Mouse (Mus musculus) CD4-positive, CD25-positive, alpha-beta regulatory T cell, adult 4 months (primary cell): ENCODE results near the gene Hoxa11. TPM values are rescaled to one million over a fixed set of nuclear protein-coding genes. Genes with fewer than 3 reads are reported as not detected.

ENCODE experiments used
- ATAC-seq: one replicate; pipeline ENCODE4 v1.8.0; 2017
- polyA plus RNA-seq, 2 experiments: library from polyadenylated mRNA; unstranded; fragments of 100-300 nt; shearing (Covaris generic); gene quantifications; one replicate each; pipeline ENCODE4 v1.2.1; 2017

Hoxa11 gene
- polyA plus RNA-seq, 2 experiments from 2014 or later, result not detected

GRCm38 (mm10) chr6:52220003-52220864 is 25.4 kb downstream of the Hoxa11 start:
- ATAC-seq, result no peak

- no peak for ATAC-seq
Measured at GRCm38 (mm10) chr6:52219234-52219942, 26.2 kb downstream of the Hoxa11 start.

DNA sequence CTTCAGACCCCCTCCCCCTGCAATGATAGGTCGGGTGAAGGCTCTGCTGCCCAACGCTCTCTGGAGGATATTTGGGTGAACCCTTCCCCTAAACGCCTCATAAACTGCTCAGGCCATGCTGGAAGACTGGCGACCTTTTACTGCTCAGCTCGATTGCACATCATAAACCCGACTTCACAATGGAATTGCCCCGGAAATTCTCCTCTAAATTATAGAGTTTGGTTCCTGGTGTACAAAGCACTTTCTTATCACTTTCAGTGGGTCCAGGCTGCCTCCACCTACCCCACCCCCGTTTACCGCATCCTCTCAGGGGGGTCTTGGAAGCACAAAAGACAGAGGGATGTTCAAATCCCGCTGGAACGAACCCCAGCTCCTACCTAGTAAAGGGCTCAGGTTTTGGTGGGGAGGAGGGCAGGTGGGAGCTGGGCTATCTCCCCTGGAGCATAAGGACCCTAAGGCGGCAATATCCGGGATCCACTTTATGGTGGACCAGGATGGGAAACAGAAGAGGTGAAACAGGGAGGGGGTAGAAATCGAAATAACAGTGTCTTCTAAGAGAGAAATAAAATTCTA is 26.9 kb downstream of the Hoxa11 start:
- ATAC-seq, result no peak

- ATAC-seq, result no peak
Measured at GRCm38 (mm10) chr6:52217895-52218642, 27.5 kb downstream of the Hoxa11 start.

GRCm38 (mm10) chr6:52217459-52217768 is 28.2 kb downstream of the Hoxa11 start:
- ATAC-seq, result peak; percentile 44

- ATAC-seq, result no peak
Measured at GRCm38 (mm10) chr6:52216691-52217458, 28.7 kb downstream of the Hoxa11 start.

DNA sequence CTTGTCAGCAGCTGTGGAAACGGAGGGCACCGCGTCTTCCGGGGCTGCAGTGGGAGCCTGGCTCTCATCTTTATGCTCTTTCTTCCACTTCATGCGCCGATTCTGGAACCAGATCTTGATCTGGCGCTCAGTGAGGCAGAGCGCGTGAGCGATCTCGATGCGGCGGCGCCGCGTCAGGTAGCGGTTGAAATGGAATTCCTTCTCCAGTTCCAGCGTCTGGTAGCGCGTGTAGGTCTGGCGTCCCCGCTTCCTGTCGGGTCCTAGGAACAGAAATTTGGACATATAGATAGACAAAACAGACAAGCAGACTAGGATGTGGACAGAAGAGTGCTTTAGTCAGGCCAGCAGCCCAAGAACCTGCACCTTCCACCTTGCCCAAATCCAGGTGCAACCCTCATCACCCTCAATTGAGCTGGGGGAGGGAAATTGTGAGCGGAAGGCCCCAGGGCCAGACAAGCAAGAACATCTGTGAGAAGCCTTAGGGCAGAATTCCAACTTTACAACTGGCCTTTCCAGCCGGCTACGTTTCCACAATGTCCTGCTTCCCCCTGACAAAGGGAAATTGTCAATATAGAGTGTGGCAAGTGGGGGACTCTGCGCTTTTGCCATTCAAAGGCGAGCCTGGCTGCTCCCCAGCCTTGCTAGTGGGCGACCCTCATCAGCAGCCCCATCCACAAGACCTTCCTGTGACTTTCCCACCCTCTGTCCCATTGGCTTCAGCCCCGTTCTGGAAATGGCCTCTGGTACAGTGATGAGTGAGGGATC is 29.7 kb downstream of the Hoxa11 start:
- ATAC-seq, result no peak

DNA sequence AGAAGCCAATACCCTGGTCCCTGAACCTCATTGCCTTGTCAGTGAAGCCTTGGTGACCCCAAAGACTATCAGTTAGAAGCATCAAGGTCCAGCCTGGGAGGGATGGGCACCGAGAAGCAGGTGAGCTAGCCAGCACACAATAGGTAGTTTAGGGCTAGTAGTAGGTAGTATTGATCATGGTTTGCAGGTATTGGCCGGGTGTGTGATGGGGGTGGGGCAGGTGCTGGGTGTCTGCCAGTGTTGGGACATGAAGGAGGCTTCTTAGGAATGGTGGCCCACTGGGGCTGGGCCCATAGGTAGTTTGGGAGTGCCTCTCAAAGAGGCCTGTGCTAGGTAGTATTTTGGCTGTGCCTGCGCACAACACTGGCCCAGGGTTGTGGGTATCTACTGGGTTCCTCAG is 30.5 kb downstream of the Hoxa11 start:
- no peak for ATAC-seq

DNA sequence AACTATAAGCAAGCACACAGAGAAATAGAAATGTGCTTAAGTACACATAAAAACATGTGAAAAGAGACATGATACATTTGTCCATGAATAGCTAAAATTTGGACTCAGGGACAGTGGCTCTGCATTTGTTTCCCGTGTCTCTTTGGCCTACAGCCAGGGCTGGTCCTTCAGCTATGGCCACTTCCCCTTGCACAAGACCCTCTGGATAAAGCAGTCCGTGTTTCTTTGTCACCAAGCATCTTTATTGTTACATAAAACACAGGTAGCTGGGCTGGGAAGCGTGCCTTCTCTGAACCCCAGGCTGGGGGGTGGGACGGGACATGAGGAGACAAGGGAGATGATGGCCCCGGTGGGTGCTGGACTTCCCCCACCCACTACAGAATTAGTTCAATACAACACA is 31.3 kb downstream of the Hoxa11 start:
- no peak for ATAC-seq

DNA sequence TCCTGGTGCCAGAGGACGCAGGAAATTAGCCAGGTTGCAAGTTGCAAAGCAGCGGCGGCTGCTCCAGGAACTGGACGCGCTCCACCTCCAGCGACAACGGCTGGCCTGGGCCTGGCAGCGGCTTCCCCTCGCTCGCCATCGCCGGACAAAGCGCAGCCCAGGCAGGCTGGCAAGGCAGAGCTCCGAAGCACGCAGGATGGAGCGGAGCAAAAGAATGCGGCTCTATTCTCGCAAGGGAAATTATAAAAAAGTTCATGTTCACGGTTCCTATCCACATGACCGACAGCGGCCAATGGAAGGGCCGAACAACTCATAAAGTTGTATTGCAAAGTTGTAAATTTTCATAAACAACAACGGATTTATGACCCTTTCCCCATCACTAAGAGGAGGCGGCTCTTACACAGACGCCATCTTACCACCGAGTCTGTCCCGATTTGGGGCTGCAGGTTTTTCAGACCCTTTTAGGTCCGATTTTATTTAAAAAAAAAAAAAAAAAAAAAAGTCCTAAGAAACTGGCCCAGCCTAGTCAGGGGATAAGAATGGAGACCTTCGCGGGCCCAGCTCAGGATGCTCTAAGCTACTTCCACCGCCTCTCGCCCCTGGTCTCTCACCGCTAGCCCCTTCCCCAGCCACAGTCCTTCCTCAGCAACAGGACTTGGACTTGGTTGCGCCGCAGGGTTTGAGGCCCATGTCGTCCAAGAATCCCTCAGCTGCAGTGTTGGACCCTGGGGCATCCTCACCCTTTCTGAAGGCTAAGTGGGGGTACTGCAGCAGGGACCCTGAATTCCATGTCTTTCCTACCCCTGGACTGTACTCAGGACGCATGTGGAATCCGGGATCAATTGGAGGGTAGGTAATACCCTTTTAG is 32.3 kb downstream of the Hoxa11 start, which contains the start of the genes Hoxa3 and Gm28308:
Gene Hoxa3 (minus strand): TSS at position 218 of the 868 bp plus-strand sequence.
Gene Gm28308 (minus strand): TSS at position 221 of the 868 bp plus-strand sequence.
- ATAC-seq, result peak; percentile 28

DNA sequence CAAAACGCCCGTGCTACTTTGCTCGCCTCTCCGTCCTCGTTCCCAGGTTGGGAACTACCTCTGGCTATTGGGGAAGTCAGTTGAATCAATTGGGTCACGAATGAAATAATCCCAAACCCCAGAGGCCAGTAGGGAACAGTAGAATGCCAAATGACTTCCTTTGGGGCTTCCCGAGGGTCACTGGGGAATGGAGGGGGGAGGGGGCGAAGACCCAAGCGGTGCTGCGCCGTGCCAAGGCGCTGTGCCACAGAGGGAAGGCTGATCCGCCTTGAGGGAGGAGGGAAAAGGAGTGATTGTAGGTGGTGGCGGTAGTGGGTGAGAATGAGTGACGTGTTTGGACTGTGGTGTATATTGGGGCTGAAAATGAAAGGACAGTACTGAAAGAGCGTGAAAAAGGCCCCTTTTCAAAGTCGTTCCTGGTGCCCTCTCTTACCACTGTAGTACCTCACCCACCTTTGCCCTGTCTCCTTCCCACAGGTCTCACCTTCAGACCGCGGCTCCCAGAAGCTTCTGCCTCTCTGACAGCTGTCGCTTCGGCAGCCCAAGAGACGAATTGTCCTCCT is 33.0 kb downstream of the Hoxa11 start:
- peak; percentile 14 for ATAC-seq

GRCm38 (mm10) chr6:52211961-52212360 is 33.6 kb downstream of the Hoxa11 start:
- ATAC-seq, result peak; percentile 31

- peak; percentile 84 for ATAC-seq
Measured at GRCm38 (mm10) chr6:52211170-52211935, 34.3 kb downstream of the Hoxa11 start.

- ATAC-seq, result no peak
Measured at GRCm38 (mm10) chr6:52209685-52210046, 35.9 kb downstream of the Hoxa11 start.

- ATAC-seq, result no peak
Measured at GRCm38 (mm10) chr6:52208868-52209684, 36.5 kb downstream of the Hoxa11 start.

GRCm38 (mm10) chr6:52208072-52208867 is 37.3 kb downstream of the Hoxa11 start, which contains the start of gene Hoxa6:
TSS of gene Hoxa6 (minus strand) at chr6:52208722.
- no peak for ATAC-seq

GRCm38 (mm10) chr6:52207684-52207976 is 38.0 kb downstream of the Hoxa11 start:
- ATAC-seq, result no peak
